Mouse (Mus musculus): ENCODE measurements around the gene 1190007I07Rik. TPM values are rescaled to one million over a fixed set of nuclear protein-coding genes. Genes with fewer than 3 reads are reported as not detected.

Gene 1190007I07Rik
- polyA plus RNA-seq, 1 experiment from 2014 or later, result 39.8 TPM

Other genes starting within 250 kb of the 1190007I07Rik start
- gene Gm1553, start 130.6 kb downstream of the 1190007I07Rik start, polyA plus RNA-seq (2015; fragmentation: Nextera tagmentation; extraction: Ambion mirVana), result not detected in 2 replicates
- 48.3 and 48.6 TPM in 2 replicates for gene Tdg, start 6.6 kb upstream of the 1190007I07Rik start, polyA plus RNA-seq (2015; fragmentation: Nextera tagmentation; extraction: Ambion mirVana)
- 1.3 and 1.5 TPM in 2 replicates for gene Glt8d2, start 67.4 kb upstream of the 1190007I07Rik start, polyA plus RNA-seq (2015; fragmentation: Nextera tagmentation; extraction: Ambion mirVana)
- 18.9 and 23.3 TPM in 2 replicates for gene Hcfc2, start 72.9 kb upstream of the 1190007I07Rik start, polyA plus RNA-seq (2015; fragmentation: Nextera tagmentation; extraction: Ambion mirVana)
- gene Nfyb, start 140.9 kb upstream of the 1190007I07Rik start, polyA plus RNA-seq (2015; fragmentation: Nextera tagmentation; extraction: Ambion mirVana), result 19.8 and 20.2 TPM in 2 replicates
- gene Txnrd1, start 210.7 kb upstream of the 1190007I07Rik start, polyA plus RNA-seq (2015; fragmentation: Nextera tagmentation; extraction: Ambion mirVana), result 65.7 and 67.7 TPM in 2 replicates
- 0.17 and 0.38 TPM in 2 replicates for gene Eid3, start 243.4 kb upstream of the 1190007I07Rik start, polyA plus RNA-seq (2015; fragmentation: Nextera tagmentation; extraction: Ambion mirVana)

Data from intestine, postnatal 0 days (tissue).